Mouse (Mus musculus) cortical plate, adult 2 months (tissue): ENCODE measurements at regions not wholly inside any gene's neighbourhood (a gene's known extent, or its start where the extent isn't known, plus 50 kb on each side); places are given as distances from the start of the nearest gene placed in this dataset.

Experiments used
- CTCF ChIP-seq: fragments of 200-500 bp; IDR thresholded peaks from 2 replicates; pipeline ENCODE4 v1.5.1; 2011; ENCODE audit warnings: mild to moderate bottlenecking, control low read depth, low read length; ENCODE audit not compliant: insufficient read depth; ENCODE audit errors: extremely low read depth
- POLR2A ChIP-seq: fragments of 200-500 bp; IDR thresholded peaks from 2 replicates; pipeline ENCODE4 v1.6.1; 2011; ENCODE audit warnings: mild to moderate bottlenecking, low read length, control low read depth; ENCODE audit not compliant: insufficient read depth; ENCODE audit errors: extremely low read depth

- TF ChIP-seq POLR2A (no peak), CTCF (no peak)
These were observed 172.5 kb downstream of the Trim29 start for GRCm38 (mm10) chr9:43483195-43483594.
